Mouse (Mus musculus) CD8-positive naive resting alpha-beta T cell, adult 2 months (primary cell): ENCODE measurements around the gene Olfr859.
"Not testable (repeated sequence)": the region's sequence is repeated elsewhere in the genome, so short reads cannot be mapped to it uniquely, and the experiment has no call there.

Experiments used
- DNase-seq, 2 experiments: peaks; one replicate each; pipeline ENCODE4 v3.0.0; 2022; ENCODE audit warnings: low read depth in 2 of 2, low spot score in 2 of 2

Gene Olfr859

DNA sequence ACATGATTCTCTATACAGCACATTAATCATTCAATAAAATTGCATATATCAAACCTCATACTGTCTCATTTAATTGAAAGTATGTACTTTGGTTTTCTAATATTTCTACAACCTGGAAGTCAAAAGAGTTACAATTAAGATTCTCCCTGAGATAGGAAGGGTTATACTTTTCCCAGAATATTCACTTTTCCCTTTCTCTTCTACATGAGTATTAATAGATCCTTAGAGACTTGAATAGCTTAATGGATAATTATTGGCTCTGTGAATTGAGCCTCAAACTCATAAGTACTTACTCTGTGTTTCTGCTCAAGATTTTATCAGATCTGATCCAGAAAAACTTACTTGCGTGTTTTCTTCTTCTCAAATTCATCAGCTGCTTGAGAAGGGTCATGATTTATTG lies at the start of gene Olfr859:
Gene Olfr859, plus strand, starts transcription at position 301 of the 400 bp plus-strand sequence.
- DNase-seq: not testable (repeated sequence)

DNA sequence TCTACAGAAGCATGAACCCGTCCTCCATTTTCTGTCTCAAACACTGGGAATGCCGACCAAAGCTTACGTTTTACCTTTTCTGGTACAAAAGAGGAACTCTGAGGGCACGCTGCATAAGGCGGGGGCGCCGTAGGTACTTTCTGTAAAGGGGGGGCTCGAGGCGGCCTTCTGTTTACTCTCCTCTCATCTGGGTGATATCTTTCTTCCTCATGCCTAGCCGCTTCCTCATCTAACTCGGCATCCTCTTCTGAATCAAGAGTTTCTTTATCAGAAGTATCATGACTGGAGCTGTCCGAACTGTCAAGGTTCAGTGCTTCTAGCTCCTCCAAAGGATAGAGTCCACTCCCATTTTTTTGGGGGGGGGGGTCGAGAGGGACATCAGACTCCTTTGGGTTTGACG lies 35.6 kb upstream of the Olfr859 start:
- no peak for DNase-seq

DNA sequence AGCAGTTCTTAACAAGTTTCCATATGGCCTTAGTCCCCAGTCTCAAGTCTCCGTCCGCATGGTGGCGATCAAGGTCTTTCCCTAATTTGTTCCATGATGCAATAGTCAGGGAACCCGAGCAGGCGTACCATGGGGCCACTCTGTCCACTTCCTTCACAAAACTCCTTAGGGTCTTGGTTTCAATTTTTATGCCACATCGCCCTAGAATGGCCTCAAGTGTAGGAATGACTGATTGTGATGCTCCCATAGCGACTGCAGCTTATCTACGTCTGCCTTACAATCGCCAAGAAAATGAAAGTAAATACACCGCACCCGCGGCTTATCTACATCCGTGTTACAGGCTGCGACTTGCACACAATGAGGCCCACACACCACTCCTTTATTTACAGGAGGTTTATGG lies 35.0 kb upstream of the Olfr859 start:
- DNase-seq: no peak

DNA sequence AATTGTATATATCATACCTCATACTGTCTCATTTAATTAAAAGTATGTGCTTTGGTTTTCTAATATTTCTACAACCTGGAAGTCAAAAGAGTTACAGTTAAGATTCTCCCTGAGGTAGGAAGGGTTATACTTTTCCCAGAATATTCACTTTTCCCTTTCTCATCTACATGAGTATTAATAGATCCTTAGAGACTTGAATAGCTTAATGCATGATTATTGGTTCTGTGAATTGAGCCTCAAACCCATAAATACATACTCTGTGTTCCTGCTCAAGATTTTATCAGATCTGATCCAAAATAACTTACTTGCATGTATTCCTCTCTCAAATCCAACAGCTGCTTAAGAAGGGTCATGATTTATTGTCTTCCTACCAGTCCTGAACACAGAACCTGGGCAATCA lies 24.7 kb upstream of the Olfr859 start, which contains the start of gene Olfr58:
Gene Olfr58, plus strand, starts transcription at position 301 of the 400 bp plus-strand sequence.
- no peak for DNase-seq

DNA sequence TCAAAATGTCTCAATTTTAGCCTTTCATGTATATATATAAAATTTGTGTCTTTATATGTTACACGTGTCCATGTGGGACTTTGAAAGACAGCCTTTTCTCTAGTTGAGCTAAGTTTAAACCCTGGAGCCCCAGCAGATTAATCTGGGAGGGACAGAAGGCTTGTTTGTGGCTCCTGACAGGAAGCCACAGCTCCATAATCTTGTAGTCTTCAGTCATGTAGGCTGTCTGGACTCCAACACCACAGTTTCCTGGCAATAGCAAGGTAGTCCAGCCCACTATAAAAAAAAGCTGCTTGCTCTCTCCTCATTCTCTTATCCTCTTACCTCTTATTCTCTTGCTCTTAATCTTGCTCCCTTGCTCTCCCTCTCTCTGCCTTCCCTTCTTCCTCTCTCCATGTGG lies 1.7 kb upstream of the Olfr859 start:
- no peak for DNase-seq

DNA sequence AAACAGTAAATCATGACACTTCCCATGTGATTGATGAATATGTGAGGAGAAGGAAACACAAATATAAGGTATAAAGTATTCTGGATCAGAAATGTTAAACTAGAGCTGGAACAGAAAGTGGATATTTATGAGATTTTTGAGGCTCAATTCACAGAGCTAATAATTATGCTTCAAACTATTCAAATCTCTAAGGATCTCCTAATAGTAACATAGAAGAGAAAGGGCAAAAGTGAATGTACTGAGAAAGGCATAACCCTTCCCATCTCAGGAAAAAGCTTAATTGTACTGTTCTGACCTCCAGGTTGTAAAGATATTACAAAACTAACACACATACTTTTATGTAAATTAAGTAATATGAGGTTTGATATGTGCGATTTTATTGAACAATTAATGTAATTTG lies 44.9 kb downstream of the Olfr859 start, which contains the start of gene Olfr860:
Gene Olfr860, minus strand, starts transcription at position 101 of the 400 bp plus-strand sequence.
- DNase-seq: no peak
